Comparison of ENCODE assay signal across 23 mouse cellular contexts in genomic region chr19:9985900-9986421, GRCm38 (mm10). TPM values are rescaled to one million over a fixed set of nuclear protein-coding genes. Genes with fewer than 3 reads are reported as not detected.
DNase-seq lines count a peak whose midpoint lies in the region; ATAC-seq and TF ChIP-seq lines count a peak whose summit lies in the region.
"Had no signal": no experiment of that assay in that cellular context is flagged by ENCODE, and none has a peak within 500 bp of the region (broad histone marks: within the 10 kb centered on the region; RNA-seq: fewer than 3 reads in every experiment).

No protein-coding gene starts in this region.

- H3K4me1 ChIP-seq in kidney, adult 2 months (ENCODE audit: control insufficient read depth, insufficient read depth, low read length): peaks cover 7% of the 10 kb centered on the region; the same call in 1 of the 2 replicates
- H3K4me1 ChIP-seq in kidney, embryonic 16.5 days (ENCODE audit: insufficient read depth, low read length): peaks cover 25% of the 10 kb centered on the region
- peaks cover 10% of the 10 kb centered on the region for H3K4me1 ChIP-seq in embryonic fibroblast, embryonic 13.5 days (ENCODE audit: control insufficient read depth, insufficient read depth, low read length)
- H3K4me1 ChIP-seq in liver, embryonic 16.5 days (ENCODE audit: control insufficient read depth, low read depth, low read length): peaks cover 57% of the 10 kb centered on the region

- no peak for TF ChIP-seq CTCF in kidney, adult 2 months (conservative IDR thresholded peaks at IDR 0.05; ENCODE audit: insufficient read depth, insufficient read length, low read depth, low read length)
- TF ChIP-seq CTCF in embryonic fibroblast, embryonic 13.5 days (IDR thresholded peaks at IDR 0.05; ENCODE audit: borderline replicate concordance, insufficient read depth, low read length): no peak

- ATAC-seq in kidney, embryonic 16.5 days (ENCODE audit: low FRiP score, low TSS enrichment): no peak
- ATAC-seq in liver, embryonic 16.5 days (ENCODE audit: low read depth): no peak
- ATAC-seq: CD4-positive, CD25-positive, alpha-beta regulatory T cell, adult 4 months; forebrain, embryonic 15.5 days; hindbrain, embryonic 16.5 days had no signal

- peak; percentile 49 for DNase-seq in kidney, adult 2 months
- peak; percentile 18 to 38 for DNase-seq in B cell, adult 2 months
- no peak for DNase-seq in spleen, postnatal 4 days (ENCODE audit: low spot score in 2 of 2)
- no peak for DNase-seq in natural killer cell, adult 2 months (ENCODE audit: low spot score in 2 of 2)
- no peak for DNase-seq in left cerebral cortex, adult 8-10 months (ENCODE audit: low spot score in 2 of 2)
- DNase-seq: heart, postnatal 36 days; kidney, adult 11 months; kidney, postnatal 10 days; lung, postnatal 10 days; right cerebral cortex, postnatal 4 days; thymus, postnatal 25 days had no signal

- no peak overlapping the region for H3K4me3 ChIP-seq in kidney, adult 2 months (ENCODE audit: insufficient read depth, low read depth, low read length)
- H3K4me3 ChIP-seq in kidney, embryonic 16.5 days (ENCODE audit: low read length): no peak overlapping the region
- H3K4me3 ChIP-seq in embryonic fibroblast, embryonic 13.5 days (ENCODE audit: insufficient read depth, low read length): no peak overlapping the region
- no peak overlapping the region for H3K4me3 ChIP-seq in liver, embryonic 16.5 days (ENCODE audit: low read depth, low read length)
- H3K4me3 ChIP-seq: embryonic facial prominence, embryonic 10.5 days; forebrain, embryonic 15.5 days; limb, embryonic 15.5 days had no signal

- no peaks in the 10 kb centered on the region for H3K9me3 ChIP-seq in kidney, embryonic 16.5 days (ENCODE audit: low read length)
- H3K9me3 ChIP-seq in liver, embryonic 16.5 days (replicated peaks; ENCODE audit: control insufficient read depth, low read length): no peaks in the 10 kb centered on the region
- H3K9me3 ChIP-seq: embryonic facial prominence, embryonic 10.5 days; forebrain, embryonic 15.5 days; G1E; heart, embryonic 12.5 days; limb, embryonic 15.5 days had no signal

- no peak overlapping the region for H3K9ac ChIP-seq in kidney, embryonic 16.5 days (replicated peaks; ENCODE audit: low read length)
- no peak overlapping the region for H3K9ac ChIP-seq in liver, embryonic 16.5 days (ENCODE audit: low read depth, low read length)
- H3K9ac ChIP-seq: forebrain, embryonic 15.5 days; heart, embryonic 12.5 days; limb, embryonic 15.5 days had no signal

- no peak overlapping the region for H3K4me2 ChIP-seq in kidney, embryonic 16.5 days (replicated peaks; ENCODE audit: low read depth, low read length)
- H3K4me2 ChIP-seq in liver, embryonic 16.5 days (ENCODE audit: low read depth, low read length): no peak overlapping the region
- H3K4me2 ChIP-seq: forebrain, embryonic 15.5 days; limb, embryonic 15.5 days had no signal

- no peak for TF ChIP-seq POLR2A in kidney, adult 2 months (IDR thresholded peaks at IDR 0.05; ENCODE audit: low read depth, low read length)
- TF ChIP-seq POLR2A in embryonic fibroblast, embryonic 13.5 days (IDR thresholded peaks at IDR 0.05; ENCODE audit: low read depth, low read length): peak; percentile 15

- no peak overlapping the region for H3K27ac ChIP-seq in kidney, adult 2 months (ENCODE audit: insufficient read depth, low read depth, low read length)
- no peak overlapping the region for H3K27ac ChIP-seq in kidney, embryonic 16.5 days (ENCODE audit: low read length)
- H3K27ac ChIP-seq in embryonic fibroblast, embryonic 13.5 days (ENCODE audit: insufficient read depth, low read length): no peak overlapping the region
- peak overlapping the region; percentile 22; the same call in 1 of the 2 replicates for H3K27ac ChIP-seq in liver, embryonic 16.5 days (ENCODE audit: low read length)
- H3K27ac ChIP-seq: embryonic facial prominence, embryonic 10.5 days; forebrain, embryonic 15.5 days had no signal

- no peaks in the 10 kb centered on the region for H3K27me3 ChIP-seq in kidney, adult 2 months (replicated peaks; ENCODE audit: control insufficient read depth, insufficient read depth, low read length)
- no peaks in the 10 kb centered on the region for H3K27me3 ChIP-seq in kidney, embryonic 16.5 days (ENCODE audit: insufficient read depth, low read length)
- no peaks in the 10 kb centered on the region for H3K27me3 ChIP-seq in liver, embryonic 16.5 days (ENCODE audit: control insufficient read depth, insufficient read depth, low read depth, low read length)
- H3K27me3 ChIP-seq: forebrain, embryonic 15.5 days; heart, embryonic 12.5 days; limb, embryonic 15.5 days had no signal

- WGBS in kidney, adult 2 months: 60% methylated on average over 2 of the region's 2 CpGs
- 94% methylated on average over 2 of the region's 2 CpGs for WGBS in kidney, embryonic 16.5 days
- 87% methylated on average over 2 of the region's 2 CpGs for WGBS in liver, embryonic 16.5 days (ENCODE audit: insufficient replicate concordance)

- H3K36me3 ChIP-seq in kidney, adult 2 months (ENCODE audit: control insufficient read depth, insufficient read depth, low read length): peaks cover 13% of the 10 kb centered on the region
- H3K36me3 ChIP-seq in kidney, embryonic 16.5 days (ENCODE audit: insufficient read depth, low read length): peaks cover 20% of the 10 kb centered on the region
- H3K36me3 ChIP-seq in liver, embryonic 16.5 days (ENCODE audit: control insufficient read depth, insufficient read depth): peaks cover 30% of the 10 kb centered on the region

RNA-seq across cellular contexts. Expression of gene Fth1, which starts 5.6 kb away (rescaled TPM):
- polyA plus RNA-seq in kidney, adult 2 months (2012; rRNA removed): 8,110 and 8,726 TPM in 2 replicates
- 1,651 and 1,666 TPM in 2 replicates for polyA plus RNA-seq in kidney, embryonic 16.5 days (2015; fragmentation: Nextera tagmentation; extraction: Ambion mirVana)
- 1,225 and 1,491 TPM in 2 replicates for polyA plus RNA-seq in embryonic fibroblast, embryonic 13.5 days (2011; ENCODE audit: insufficient read length, low read depth, missing spikeins)
- polyA plus RNA-seq in liver, embryonic 16.5 days (2015; fragmentation: Nextera tagmentation; extraction: Ambion mirVana): 3,514 and 3,691 TPM in 2 replicates
- total RNA-seq in left cerebral cortex, adult 8-10 months (2022): 1,000 to 10,000 TPM; 2,793 to 3,196 (median 2,896) TPM

RNA-seq across cellular contexts. Expression of gene Best1, which starts 15.5 kb away (rescaled TPM):
- polyA plus RNA-seq in kidney, adult 2 months (2012; rRNA removed): 0.33 and 0.38 TPM in 2 replicates
- polyA plus RNA-seq in kidney, embryonic 16.5 days (2015; fragmentation: Nextera tagmentation; extraction: Ambion mirVana): 1.4 and 1.9 TPM in 2 replicates
- 0.33 and 0.60 TPM in 2 replicates for polyA plus RNA-seq in embryonic fibroblast, embryonic 13.5 days (2011; ENCODE audit: insufficient read length, low read depth, missing spikeins)
- 0.13 and 0.14 TPM in 2 replicates for polyA plus RNA-seq in liver, embryonic 16.5 days (2015; fragmentation: Nextera tagmentation; extraction: Ambion mirVana)
- total RNA-seq in left cerebral cortex, adult 8-10 months (2022): 1 to 10 TPM; 1.1 to 2.3 (median 1.2) TPM
- total RNA-seq: common myeloid progenitor, adult 5-6 weeks; megakaryocyte-erythroid progenitor cell, adult 5-6 weeks had no signal

RNA-seq across cellular contexts. Expression of gene Rab3il1, which starts 15.5 kb away (rescaled TPM):
- polyA plus RNA-seq in kidney, adult 2 months (2012; rRNA removed): 66.0 and 90.9 TPM in 2 replicates
- polyA plus RNA-seq in kidney, embryonic 16.5 days (2015; fragmentation: Nextera tagmentation; extraction: Ambion mirVana): 32.0 and 34.6 TPM in 2 replicates
- 6.5 and 18.2 TPM in 2 replicates for polyA plus RNA-seq in embryonic fibroblast, embryonic 13.5 days (2011; ENCODE audit: insufficient read length, low read depth, missing spikeins)
- polyA plus RNA-seq in liver, embryonic 16.5 days (2015; fragmentation: Nextera tagmentation; extraction: Ambion mirVana): 236 and 248 TPM in 2 replicates
- total RNA-seq in left cerebral cortex, adult 8-10 months (2022): 10 to 100 TPM in 2 of 4 experiments, 1 to 10 TPM in 2; 9.2 to 12.7 (median 11.1) TPM
- polyA plus RNA-seq: CD4-positive, CD25-positive, alpha-beta regulatory T cell, adult 4 months had no signal

RNA-seq across cellular contexts. Expression of gene Fads3, which starts 55.4 kb away (rescaled TPM):
- 382 and 459 TPM in 2 replicates for polyA plus RNA-seq in kidney, adult 2 months (2012; rRNA removed)
- polyA plus RNA-seq in kidney, embryonic 16.5 days (2015; fragmentation: Nextera tagmentation; extraction: Ambion mirVana): 30.1 and 36.5 TPM in 2 replicates
- 115 and 142 TPM in 2 replicates for polyA plus RNA-seq in embryonic fibroblast, embryonic 13.5 days (2011; ENCODE audit: insufficient read length, low read depth, missing spikeins)
- 7.3 and 8.6 TPM in 2 replicates for polyA plus RNA-seq in liver, embryonic 16.5 days (2015; fragmentation: Nextera tagmentation; extraction: Ambion mirVana)
- 10 to 100 TPM; 25.9 to 28.5 (median 27.1) TPM for total RNA-seq in left cerebral cortex, adult 8-10 months (2022)
- polyA plus RNA-seq: CD4-positive, CD25-positive, alpha-beta regulatory T cell, adult 4 months had no signal

Comparison
In these comparisons a context has a peak if more than half of its experiments do, and no peak if none do; other contexts are left out.
1. DNase-seq: peak in kidney, adult 2 months (single experiment) and B cell, adult 2 months (2 of 2); none in spleen, postnatal 4 days (0 of 2), natural killer cell, adult 2 months (0 of 2) and left cerebral cortex, adult 8-10 months (0 of 2).